Mouse (Mus musculus): ENCODE results near the gene Arl6ip1. TPM values are rescaled to one million over a fixed set of nuclear protein-coding genes. Genes with fewer than 3 reads are reported as not detected.
A peak's percentile ranks its signal among the peaks of the same experiment; 100 is the strongest.

Arl6ip1 gene
- polyA plus RNA-seq, 1 experiment, result 344 TPM

DNA sequence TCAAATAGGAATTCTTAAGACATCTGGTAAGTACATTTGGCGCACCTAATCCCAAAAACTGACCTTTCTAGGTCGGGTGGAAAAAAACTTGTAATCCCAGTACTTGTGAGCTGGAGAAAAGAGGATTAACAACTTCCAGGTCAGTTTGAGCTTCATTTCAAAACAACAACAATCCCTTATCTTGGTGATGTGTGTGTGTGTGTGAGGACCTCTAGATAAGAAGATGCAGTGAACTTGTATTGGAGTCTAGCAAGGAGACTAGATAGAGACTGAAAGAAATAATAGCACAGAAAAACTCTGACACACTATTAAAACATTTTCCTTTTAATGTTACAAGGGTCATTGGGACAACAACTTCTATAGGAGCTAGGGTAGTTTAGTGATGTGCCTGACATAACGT is 14.1 kb upstream of the Arl6ip1 start:
- WGBS, result 80% methylated on average over 3 of the region's 3 CpGs
- Histone ChIP-seq H3K4me1 (ENCODE audit: control insufficient read depth, insufficient read depth, low read length) (no peaks in the 10 kb centered on the region), H3K36me3 (ENCODE audit: control insufficient read depth, insufficient read depth, low read length) (peaks cover 17% of the 10 kb centered on the region), H3K27ac (ENCODE audit: insufficient read depth, low read depth, low read length) (no peak overlapping the region), H3K27me3 (replicated peaks; ENCODE audit: control insufficient read depth, insufficient read depth, low read length) (no peaks in the 10 kb centered on the region), H3K4me3 (ENCODE audit: insufficient read depth, low read depth, low read length) (no peak overlapping the region)
- TF ChIP-seq CTCF (conservative IDR thresholded peaks at IDR 0.05; ENCODE audit: insufficient read depth, insufficient read length, low read depth, low read length), result no peak
- no peak for TF ChIP-seq POLR2A (IDR thresholded peaks at IDR 0.05; ENCODE audit: low read depth, low read length)
- DNase-seq, result no peak

DNA sequence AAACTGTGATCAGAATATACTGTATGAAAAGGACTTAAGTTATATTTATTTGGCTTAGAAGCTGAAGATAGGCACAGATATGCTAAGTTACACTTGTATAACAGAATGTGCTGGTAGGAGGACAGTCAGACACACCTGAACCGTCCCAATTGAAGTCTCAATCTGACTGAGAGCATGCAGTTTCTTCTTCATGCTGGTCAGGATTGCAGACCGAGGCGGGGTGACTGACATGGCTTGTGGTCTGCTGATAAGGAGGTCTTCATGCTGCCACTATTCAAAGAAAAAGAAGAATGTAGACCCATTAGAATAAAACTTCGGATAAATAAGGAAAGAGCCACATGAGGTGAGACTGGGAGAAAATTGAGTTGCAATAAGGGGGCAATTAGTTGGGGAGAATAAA is 13.7 kb upstream of the Arl6ip1 start:
- H3K36me3 ChIP-seq (ENCODE audit: control insufficient read depth, insufficient read depth, low read length), result peaks cover 17% of the 10 kb centered on the region
- H3K27ac ChIP-seq (ENCODE audit: insufficient read depth, low read depth, low read length), result no peak overlapping the region
- no peaks in the 10 kb centered on the region for H3K27me3 ChIP-seq (replicated peaks; ENCODE audit: control insufficient read depth, insufficient read depth, low read length)
- no peak for TF ChIP-seq CTCF (conservative IDR thresholded peaks at IDR 0.05; ENCODE audit: insufficient read depth, insufficient read length, low read depth, low read length)
- TF ChIP-seq POLR2A (IDR thresholded peaks at IDR 0.05; ENCODE audit: low read depth, low read length), result no peak
- no peak for DNase-seq
- WGBS, result 90% methylated on average over 4 of the region's 4 CpGs
- H3K4me3 ChIP-seq (ENCODE audit: insufficient read depth, low read depth, low read length), result no peak overlapping the region
- H3K4me1 ChIP-seq (ENCODE audit: control insufficient read depth, insufficient read depth, low read length), result no peaks in the 10 kb centered on the region

DNA sequence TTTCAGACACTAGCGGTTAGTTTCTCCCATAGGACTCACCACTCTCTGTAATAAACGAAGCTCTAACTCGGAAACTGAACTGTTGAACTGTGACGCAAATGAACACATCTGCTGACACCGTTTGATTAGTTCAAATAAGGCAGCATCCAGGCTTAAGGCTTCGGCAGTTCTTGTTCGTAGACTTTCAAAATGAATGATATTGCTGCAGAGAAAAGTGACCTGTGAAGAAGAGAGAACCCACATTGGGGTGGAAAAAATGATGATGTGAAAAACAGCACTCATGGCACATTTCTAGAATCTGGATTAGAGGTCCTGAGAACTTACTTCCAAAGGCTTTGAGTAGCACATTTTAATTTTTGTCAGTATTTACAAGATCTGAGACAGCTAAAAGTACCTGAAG is 11.8 kb upstream of the Arl6ip1 start:
- Histone ChIP-seq H3K4me3 (ENCODE audit: insufficient read depth, low read depth, low read length) (no peak overlapping the region), H3K27me3 (replicated peaks; ENCODE audit: control insufficient read depth, insufficient read depth, low read length) (no peaks in the 10 kb centered on the region), H3K4me1 (ENCODE audit: control insufficient read depth, insufficient read depth, low read length) (no peaks in the 10 kb centered on the region), H3K27ac (ENCODE audit: insufficient read depth, low read depth, low read length) (no peak overlapping the region), H3K36me3 (ENCODE audit: control insufficient read depth, insufficient read depth, low read length) (peaks cover 20% of the 10 kb centered on the region)
- DNase-seq, result no peak
- TF ChIP-seq POLR2A (IDR thresholded peaks at IDR 0.05; ENCODE audit: low read depth, low read length), result no peak
- no peak for TF ChIP-seq CTCF (conservative IDR thresholded peaks at IDR 0.05; ENCODE audit: insufficient read depth, insufficient read length, low read depth, low read length)
- WGBS, result 86% methylated on average over 7 of the region's 7 CpGs

DNA sequence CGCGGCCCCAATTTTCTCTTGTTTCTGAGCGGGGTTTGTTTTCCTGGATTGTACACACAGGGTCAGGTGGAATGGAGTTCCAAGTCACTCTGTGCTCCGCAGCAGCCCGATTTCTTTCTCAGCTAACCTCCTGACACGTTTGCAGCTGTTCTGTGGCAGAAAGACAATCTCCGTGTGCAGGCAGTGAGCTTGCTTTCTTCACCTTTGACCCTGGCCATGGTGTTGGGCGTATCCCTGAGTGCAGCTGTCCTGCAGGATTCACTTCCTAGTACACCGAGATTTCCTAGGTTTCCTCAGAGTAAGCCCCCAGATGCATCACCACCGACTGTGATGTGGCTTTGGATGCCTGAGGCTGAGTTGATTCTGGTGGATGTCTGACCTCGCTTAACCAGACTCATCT is 5.7 kb upstream of the Arl6ip1 start:
- H3K27me3 ChIP-seq (replicated peaks; ENCODE audit: control insufficient read depth, insufficient read depth, low read length), result no peaks in the 10 kb centered on the region
- peaks cover 5% of the 10 kb centered on the region for H3K36me3 ChIP-seq (ENCODE audit: control insufficient read depth, insufficient read depth, low read length)
- DNase-seq, result no peak
- TF ChIP-seq POLR2A (IDR thresholded peaks at IDR 0.05; ENCODE audit: low read depth, low read length), result no peak
- TF ChIP-seq CTCF (conservative IDR thresholded peaks at IDR 0.05; ENCODE audit: insufficient read depth, insufficient read length, low read depth, low read length), result no peak
- no peaks in the 10 kb centered on the region; the same call in 1 of the 2 replicates for H3K4me1 ChIP-seq (ENCODE audit: control insufficient read depth, insufficient read depth, low read length)
- no peak overlapping the region for H3K27ac ChIP-seq (ENCODE audit: insufficient read depth, low read depth, low read length)
- H3K4me3 ChIP-seq (ENCODE audit: insufficient read depth, low read depth, low read length), result no peak overlapping the region
- 59% methylated on average over 11 of the region's 11 CpGs for WGBS

DNA sequence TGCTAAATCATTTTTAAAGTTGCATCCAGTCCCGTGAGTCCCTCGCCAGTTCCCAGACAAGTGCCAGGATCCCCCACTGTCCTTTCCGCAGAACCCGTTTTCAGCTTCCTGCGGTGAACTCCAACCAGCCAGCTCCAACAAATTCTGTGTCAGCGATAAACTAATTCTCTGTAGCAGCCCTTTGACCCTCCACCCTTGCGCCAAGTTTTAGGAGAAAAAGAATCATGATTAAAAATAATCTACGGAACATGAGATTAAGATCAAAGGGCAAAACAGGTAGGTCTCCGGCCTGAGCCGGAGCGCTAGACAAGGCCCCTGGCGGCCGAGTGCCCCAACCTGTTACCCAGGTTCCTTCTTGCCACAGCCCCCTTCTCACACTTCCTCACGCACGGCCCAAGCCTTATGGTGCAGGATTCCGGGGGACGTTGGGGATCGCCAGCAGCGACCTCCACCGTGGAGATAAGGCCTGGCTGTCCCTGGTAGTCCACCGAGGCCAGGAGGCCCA is 485 bp downstream of the Arl6ip1 start:
- 0 out of 2 replicates have a peak, but pooled peaks have one; percentile 11 for TF ChIP-seq CTCF (conservative IDR thresholded peaks at IDR 0.05; ENCODE audit: insufficient read depth, insufficient read length, low read depth, low read length)
- TF ChIP-seq POLR2A (IDR thresholded peaks at IDR 0.05; ENCODE audit: low read depth, low read length), result no peak
- H3K27me3 ChIP-seq (replicated peaks; ENCODE audit: control insufficient read depth, insufficient read depth, low read length), result no peaks in the 10 kb centered on the region
- 1% methylated on average over 21 of the region's 21 CpGs for WGBS
- peak overlapping the region; percentile 90 for H3K27ac ChIP-seq (ENCODE audit: insufficient read depth, low read depth, low read length)
- DNase-seq, result peak; percentile 86
- H3K4me3 ChIP-seq (ENCODE audit: insufficient read depth, low read depth, low read length), result peak overlapping the region; percentile 74
- H3K4me1 ChIP-seq (ENCODE audit: control insufficient read depth, insufficient read depth, low read length), result peaks cover 15% of the 10 kb centered on the region
- H3K36me3 ChIP-seq (ENCODE audit: control insufficient read depth, insufficient read depth, low read length), result peaks cover 5% of the 10 kb centered on the region; the same call in 1 of the 2 replicates

DNA sequence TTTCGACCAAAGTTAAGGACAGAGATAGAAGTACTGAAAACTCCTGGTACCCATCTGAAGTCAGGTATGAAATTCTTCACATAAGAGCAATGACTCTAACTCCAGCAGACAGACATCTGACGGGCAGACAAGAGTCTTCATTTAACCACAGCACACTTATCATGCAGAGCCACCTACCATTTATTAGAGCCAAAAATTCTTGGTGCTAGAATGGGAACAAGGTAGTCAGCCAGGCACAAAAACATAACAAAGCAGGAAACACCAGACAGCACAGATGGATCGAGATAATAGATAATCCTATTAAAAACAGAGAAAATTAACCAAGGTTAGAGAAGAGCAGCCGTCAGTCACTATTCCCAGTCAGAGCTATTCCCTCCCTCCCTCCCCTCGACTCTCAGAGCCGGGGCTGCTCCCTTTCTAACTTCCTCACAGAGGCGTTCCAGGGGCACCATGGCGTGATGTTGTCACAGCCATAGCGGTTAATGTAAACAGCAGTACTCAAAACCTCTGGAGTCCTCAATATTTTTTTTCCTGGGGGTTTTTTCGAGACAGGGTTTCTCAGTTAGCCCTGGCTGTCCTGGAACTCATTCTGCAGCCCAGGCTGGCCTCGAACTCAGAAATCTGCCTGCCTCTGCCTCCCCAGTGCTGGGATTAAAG is 3.1 kb downstream of the Arl6ip1 start:
- no peak overlapping the region for H3K4me3 ChIP-seq (ENCODE audit: insufficient read depth, low read depth, low read length)
- H3K4me1 ChIP-seq (ENCODE audit: control insufficient read depth, insufficient read depth, low read length), result peaks cover 15% of the 10 kb centered on the region
- peaks cover 11% of the 10 kb centered on the region for H3K36me3 ChIP-seq (ENCODE audit: control insufficient read depth, insufficient read depth, low read length)
- WGBS, result 46% methylated on average over 11 of the region's 11 CpGs
- DNase-seq, result no peak
- H3K27me3 ChIP-seq (replicated peaks; ENCODE audit: control insufficient read depth, insufficient read depth, low read length), result no peaks in the 10 kb centered on the region
- H3K27ac ChIP-seq (ENCODE audit: insufficient read depth, low read depth, low read length), result 0 out of 2 replicates have a peak overlapping the region, but pooled peaks have one; percentile 41
- no peak for TF ChIP-seq POLR2A (IDR thresholded peaks at IDR 0.05; ENCODE audit: low read depth, low read length)
- TF ChIP-seq CTCF (conservative IDR thresholded peaks at IDR 0.05; ENCODE audit: insufficient read depth, insufficient read length, low read depth, low read length), result no peak

DNA sequence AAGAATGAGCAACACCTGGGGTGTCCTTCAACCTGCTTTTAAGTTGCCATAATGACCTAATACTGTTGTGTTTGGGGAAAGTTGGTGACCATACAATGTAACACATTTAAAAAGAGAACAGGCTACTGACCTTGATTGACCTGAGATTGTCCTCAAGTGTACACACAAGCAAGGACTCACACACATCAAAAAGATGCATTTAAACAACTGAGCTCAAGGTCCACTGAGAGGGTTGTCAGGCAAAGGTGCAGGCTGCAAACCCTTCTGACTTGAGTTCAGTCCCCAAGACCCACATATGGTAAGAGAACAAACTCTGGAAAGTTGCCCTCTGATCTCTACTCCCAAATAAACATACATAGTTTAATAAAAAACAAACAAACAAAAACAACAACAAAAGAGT is 3.7 kb downstream of the Arl6ip1 start:
- peaks cover 11% of the 10 kb centered on the region for H3K36me3 ChIP-seq (ENCODE audit: control insufficient read depth, insufficient read depth, low read length)
- TF ChIP-seq POLR2A (IDR thresholded peaks at IDR 0.05; ENCODE audit: low read depth, low read length), result no peak
- no peak for TF ChIP-seq CTCF (conservative IDR thresholded peaks at IDR 0.05; ENCODE audit: insufficient read depth, insufficient read length, low read depth, low read length)
- H3K27me3 ChIP-seq (replicated peaks; ENCODE audit: control insufficient read depth, insufficient read depth, low read length), result no peaks in the 10 kb centered on the region
- H3K4me3 ChIP-seq (ENCODE audit: insufficient read depth, low read depth, low read length), result no peak overlapping the region
- peak overlapping the region; percentile 42; the same call in 1 of the 2 replicates for H3K27ac ChIP-seq (ENCODE audit: insufficient read depth, low read depth, low read length)
- DNase-seq, result no peak
- peaks cover 17% of the 10 kb centered on the region for H3K4me1 ChIP-seq (ENCODE audit: control insufficient read depth, insufficient read depth, low read length)

Data from kidney, adult 2 months (tissue).